In the genomic region with DNA sequence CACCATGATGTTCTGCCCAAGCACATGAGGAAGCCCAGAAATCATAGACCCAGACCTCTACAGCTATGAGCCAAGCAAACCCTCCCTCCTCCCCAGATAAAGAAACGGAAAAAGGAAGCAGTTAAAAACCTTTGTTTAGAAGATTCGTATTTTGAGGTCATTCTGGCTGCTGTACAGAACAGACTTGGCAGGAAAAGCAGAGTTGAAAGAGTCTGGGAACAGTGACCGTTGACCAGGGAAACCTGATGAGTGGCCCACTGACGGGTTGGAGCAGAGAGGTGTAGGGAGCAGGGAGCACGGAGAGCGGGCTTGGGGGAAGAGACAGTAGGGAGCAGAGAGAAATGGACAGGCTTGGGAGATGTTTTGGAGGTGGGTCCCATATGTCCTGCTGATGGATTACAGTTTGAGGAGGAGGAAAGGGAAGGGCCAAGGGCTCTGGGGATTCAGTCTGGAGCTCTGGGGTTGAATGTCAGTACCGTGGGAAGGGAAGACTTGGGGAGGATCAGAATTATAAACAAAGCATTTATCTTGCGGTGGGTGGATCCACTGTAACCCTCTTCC, we compare ENCODE assay signal across 9 mouse cellular contexts.
DNase-seq lines count a peak whose midpoint lies in the region; ATAC-seq lines count a peak whose summit lies in the region.
"Had no signal": no experiment of that assay in that cellular context is flagged by ENCODE, and none has a peak within 500 bp of the region (broad histone marks: within the 10 kb centered on the region; RNA-seq: fewer than 3 reads in every experiment).

No protein-coding gene starts in this region.

- WGBS in lung, embryonic 15.5 days, result 33% methylated on average over 8 of the region's 8 CpGs
- 85% methylated on average over 8 of the region's 8 CpGs for WGBS in limb, embryonic 10.5 days

- DNase-seq in 416B (ENCODE audit: low read depth), result peak; percentile 18
- peak; percentile 62 for DNase-seq in adipocyte (ENCODE audit: low spot score)
- peak; percentile 60 for DNase-seq in heart, postnatal 4 days
- no peak for DNase-seq in limb, embryonic 10.5 days (ENCODE audit: low spot score)
- DNase-seq in layer of hippocampus, adult 8-10 months (ENCODE audit: low spot score in 2 of 2), result no peak
- DNase-seq: cerebellum, adult 9-11 months had no signal

- H3K9ac ChIP-seq in lung, embryonic 15.5 days, result no peak overlapping the region
- H3K9ac ChIP-seq: forebrain, embryonic 13.5 days had no signal

- peak overlapping the region; percentile 69 for H3K27ac ChIP-seq in lung, embryonic 15.5 days
- H3K27ac ChIP-seq in limb, embryonic 10.5 days, result no peak overlapping the region
- H3K27ac ChIP-seq: forebrain, embryonic 13.5 days had no signal

- peaks cover 36% of the 10 kb centered on the region for H3K4me1 ChIP-seq in lung, embryonic 15.5 days
- peaks cover 23% of the 10 kb centered on the region for H3K4me1 ChIP-seq in limb, embryonic 10.5 days

- ATAC-seq in lung, embryonic 15.5 days (ENCODE audit: borderline replicate concordance, extremely low read depth, low FRiP score, low TSS enrichment), result peak; percentile 70; the same call in 1 of the 2 replicates
- ATAC-seq in inflammation-experienced regulatory T-cells, adult 6 months, result no peak
- ATAC-seq: forebrain, embryonic 13.5 days had no signal

- no peak overlapping the region for H3K4me2 ChIP-seq in lung, embryonic 15.5 days
- H3K4me2 ChIP-seq: forebrain, embryonic 13.5 days had no signal

- H3K36me3 ChIP-seq in lung, embryonic 15.5 days, result no peaks in the 10 kb centered on the region
- no peaks in the 10 kb centered on the region for H3K36me3 ChIP-seq in limb, embryonic 10.5 days

- H3K9me3 ChIP-seq in lung, embryonic 15.5 days, result no peaks in the 10 kb centered on the region
- no peaks in the 10 kb centered on the region for H3K9me3 ChIP-seq in limb, embryonic 10.5 days (replicated peaks)

- H3K27me3 ChIP-seq in lung, embryonic 15.5 days, result peaks cover 4% of the 10 kb centered on the region; the same call in 1 of the 2 replicates
- peaks cover 27% of the 10 kb centered on the region; the same call in 1 of the 2 replicates for H3K27me3 ChIP-seq in limb, embryonic 10.5 days (ENCODE audit: low read depth, poor library complexity, severe bottlenecking)

- no peak overlapping the region for H3K4me3 ChIP-seq in lung, embryonic 15.5 days
- no peak overlapping the region for H3K4me3 ChIP-seq in limb, embryonic 10.5 days
- H3K4me3 ChIP-seq: forebrain, embryonic 13.5 days had no signal

Comparison
In these comparisons a context has a peak if more than half of its experiments do, and no peak if none do; other contexts are left out.
1. DNase-seq: peak in 416B (single experiment), adipocyte (single experiment) and heart, postnatal 4 days (single experiment); none in limb, embryonic 10.5 days (single experiment) and layer of hippocampus, adult 8-10 months (0 of 2).